Mouse (Mus musculus) testis, adult 2 months (tissue): ENCODE measurements at regions not wholly inside any gene's neighbourhood (a gene's known extent, or its start where the extent isn't known, plus 50 kb on each side); places are given as distances from the start of the nearest gene placed in this dataset.

Experiments
- CTCF ChIP-seq: fragments of 200-500 bp; IDR thresholded peaks from 2 replicates; pipeline ENCODE4 v1.5.1; 2012; ENCODE audit warnings: low read depth, mild to moderate bottlenecking, inconsistent platforms, low read length, moderate library complexity; ENCODE audit not compliant: control insufficient read depth, insufficient read depth, insufficient replicate concordance
- POLR2A ChIP-seq: fragments of 200-500 bp; IDR thresholded peaks from 2 replicates; pipeline ENCODE4 v1.6.1; 2012; ENCODE audit warnings: low read depth, mild to moderate bottlenecking, inconsistent platforms, low read length, moderate library complexity; ENCODE audit not compliant: control insufficient read depth

DNA sequence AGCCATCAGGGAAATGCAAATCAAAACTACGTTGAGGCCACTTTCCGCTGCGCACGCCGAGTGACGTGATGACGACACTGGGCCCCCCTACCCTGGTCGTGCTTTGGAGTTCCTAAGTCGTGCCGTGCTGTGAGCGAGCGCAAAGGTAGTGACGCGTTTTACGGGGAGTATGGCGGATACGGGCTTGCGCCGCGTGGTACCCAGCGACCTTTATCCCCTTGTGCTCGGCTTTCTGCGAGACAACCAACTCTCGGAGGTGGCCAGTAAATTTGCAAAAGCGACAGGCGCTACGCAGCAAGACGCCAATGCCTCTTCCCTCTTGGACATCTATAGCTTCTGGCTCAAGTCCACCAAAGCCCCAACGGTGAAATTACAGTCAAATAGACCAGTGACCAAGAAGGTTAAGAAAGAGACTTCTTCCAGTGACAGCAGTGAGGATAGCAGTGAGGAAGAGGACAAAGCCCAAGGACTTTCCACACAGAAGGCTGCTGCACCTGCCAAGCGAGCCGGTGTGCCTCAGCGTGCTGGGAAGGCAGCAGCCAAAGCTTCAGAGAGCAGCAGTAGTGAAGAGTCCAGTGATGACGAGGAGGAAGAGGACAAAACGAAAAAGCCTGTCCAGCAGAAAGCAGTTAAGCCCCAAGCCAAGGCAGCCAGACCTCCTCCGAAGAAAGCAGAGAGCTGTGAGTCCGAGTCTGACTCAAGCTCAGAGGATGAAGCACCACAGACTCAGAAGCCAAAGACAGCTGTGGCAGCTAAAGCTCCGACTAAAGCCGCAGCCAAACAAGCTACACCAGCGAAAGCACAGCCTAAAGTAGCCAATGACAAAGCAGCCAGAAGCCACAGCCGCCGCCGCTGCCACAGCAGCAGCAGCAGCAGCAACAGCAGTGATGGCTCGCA is 123.3 kb upstream of the Agtr2 start:
- TF ChIP-seq CTCF (no peak), POLR2A (no peak)
